Mouse (Mus musculus) midbrain, embryonic 14.5 days (tissue): ENCODE data around the gene Numa1. TPM values are rescaled to one million over a fixed set of nuclear protein-coding genes. Genes with fewer than 3 reads are reported as not detected.
A peak's percentile ranks its signal among the peaks of the same experiment; 100 is the strongest.

Experiments used
- ATAC-seq: fragments of 200-750 bp; cut with Nextera tagmentation; 2 replicates; pipeline ENCODE4 v1.8.0; 2017; ENCODE audit warnings: moderate number of reproducible peaks, moderate library complexity; ENCODE audit not compliant: low FRiP score, low TSS enrichment
- DNase-seq: peaks from one replicate; pipeline ENCODE4 v3.0.0-alpha.2; 2015
- H3K27ac ChIP-seq: fragments of 300-500 bp; sonication (generic); replicated peaks from 2 replicates; pipeline ENCODE4 v1.5.1; 2014; ENCODE audit warnings: mild to moderate bottlenecking, low read depth, low read length, moderate library complexity
- H3K27me3 ChIP-seq: fragments of 300-500 bp; sonication (generic); 2 replicates; pipeline ENCODE4 v1.6.1; 2014; ENCODE audit warnings: low read length, control low read depth, mixed read lengths; ENCODE audit not compliant: control insufficient read depth, insufficient read depth
- H3K36me3 ChIP-seq: fragments of 300-500 bp; sonication (generic); 2 replicates; pipeline ENCODE4 v1.6.1; 2014; ENCODE audit warnings: low read length, control low read depth; ENCODE audit not compliant: control insufficient read depth, insufficient read depth
- H3K4me1 ChIP-seq: fragments of 300-500 bp; sonication (generic); 2 replicates; pipeline ENCODE4 v1.6.1; 2014; ENCODE audit warnings: mild to moderate bottlenecking, antibody characterized with exemption, low read length, control low read depth; ENCODE audit not compliant: control insufficient read depth, insufficient read depth
- H3K4me2 ChIP-seq: fragments of 300-500 bp; sonication (generic); 2 replicates; pipeline ENCODE4 v1.6.1; 2014; ENCODE audit warnings: mild to moderate bottlenecking, low read length, moderate library complexity
- H3K4me3 ChIP-seq: fragments of 300-500 bp; sonication (generic); replicated peaks from 2 replicates; pipeline ENCODE4 v1.5.1; 2014; ENCODE audit warnings: low read depth, low read length
- H3K9ac ChIP-seq: fragments of 300-500 bp; sonication (generic); replicated peaks from 2 replicates; pipeline ENCODE4 v1.6.1; 2014; ENCODE audit warnings: mild to moderate bottlenecking, low read length, moderate library complexity
- H3K9me3 ChIP-seq: fragments of 300-500 bp; sonication (generic); 2 replicates; pipeline ENCODE4 v1.6.1; 2016; ENCODE audit warnings: low read length, control low read depth, mixed read lengths; ENCODE audit not compliant: control insufficient read depth
- WGBS: fragments of 180-500 bp; shearing (Covaris S2); extraction: QIAGEN DNeasy Blood & Tissue Kit; methylation state at CpG from one replicate; pipeline ENCODE4 v1.1.7; 2014; 5-methylcytosine and 5-hydroxymethylcytosine counted together
- polyA plus RNA-seq: library from polyadenylated mRNA; unstranded; fragments of >200 nt; fragmentation: Nextera tagmentation; extraction: Ambion mirVana; gene quantifications from 2 replicates; pipeline ENCODE4 v1.2.1, GENCODE M21; 2014

Gene Numa1
- polyA plus RNA-seq, 1 experiment from 2014 or later = 73.6 TPM

DNA sequence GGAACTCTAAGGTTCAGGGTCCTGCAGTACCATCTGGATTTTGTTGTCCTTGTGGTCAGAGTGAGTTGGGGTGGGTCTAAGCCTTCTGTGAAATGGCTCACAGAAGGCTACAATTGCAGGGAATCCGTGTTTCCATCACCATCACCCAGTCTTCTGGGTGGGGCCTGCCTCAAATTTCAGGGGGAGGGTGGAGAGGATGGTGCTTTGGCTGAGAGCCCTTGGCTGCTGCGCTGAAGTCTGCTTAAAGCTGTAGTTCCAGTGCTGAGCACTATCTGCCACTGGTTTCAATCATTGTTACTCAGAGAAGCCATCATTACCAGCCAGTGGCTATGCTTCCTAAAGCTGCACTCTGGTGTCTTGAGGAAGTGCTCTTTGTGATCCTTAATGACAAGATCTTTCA is 40.6 kb downstream of the Numa1 start:
- DNase-seq = no peak
- H3K9me3 ChIP-seq = no peaks in the 10 kb centered on the region
- H3K4me3 ChIP-seq = no peak overlapping the region
- no peak overlapping the region for H3K27ac ChIP-seq
- H3K36me3 ChIP-seq = no peaks in the 10 kb centered on the region
- H3K4me2 ChIP-seq = no peak overlapping the region
- WGBS = 82% methylated on average over 2 of the region's 2 CpGs
- ATAC-seq = no peak
- no peak overlapping the region for H3K9ac ChIP-seq
- no peaks in the 10 kb centered on the region for H3K27me3 ChIP-seq
- H3K4me1 ChIP-seq = peaks cover 16% of the 10 kb centered on the region

- Histone ChIP-seq H3K4me2 (no peak overlapping the region), H3K4me1 (no peaks in the 10 kb centered on the region), H3K4me3 (no peak overlapping the region), H3K9me3 (no peaks in the 10 kb centered on the region), H3K27ac (no peak overlapping the region), H3K36me3 (peaks cover 32% of the 10 kb centered on the region), H3K9ac (no peak overlapping the region), H3K27me3 (no peaks in the 10 kb centered on the region)
- ATAC-seq (no peak), DNase-seq (no peak)
- WGBS = 83% methylated on average over 1 of the region's 1 CpGs
These were observed 48.8 kb downstream of the Numa1 start for GRCm38 (mm10) chr7:101982735-101983134.

DNA sequence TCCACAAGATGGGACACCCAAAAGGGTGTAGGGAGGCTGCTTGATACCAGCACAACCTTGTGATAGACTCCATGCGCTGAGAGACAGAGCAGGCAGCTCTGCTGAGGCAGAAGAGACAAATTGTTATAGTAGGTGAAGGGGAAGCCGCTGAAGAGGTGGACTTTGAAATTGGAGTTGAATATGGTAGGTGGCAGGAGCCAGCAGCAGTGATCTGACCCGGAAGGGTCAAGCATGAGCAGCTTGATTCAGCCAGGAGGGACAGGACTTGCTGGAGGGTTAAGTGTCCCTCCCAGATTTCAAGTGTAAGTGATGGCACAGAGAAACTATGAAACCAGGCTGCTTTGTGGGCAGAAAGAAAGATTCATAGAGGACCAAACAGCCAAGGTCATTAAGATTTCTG is 51.2 kb downstream of the Numa1 start:
- ATAC-seq = no peak
- Histone ChIP-seq H3K27ac (no peak overlapping the region), H3K4me2 (no peak overlapping the region), H3K27me3 (no peaks in the 10 kb centered on the region), H3K4me1 (no peaks in the 10 kb centered on the region), H3K4me3 (no peak overlapping the region), H3K9me3 (no peaks in the 10 kb centered on the region), H3K36me3 (peaks cover 53% of the 10 kb centered on the region), H3K9ac (no peak overlapping the region)
- no peak for DNase-seq
- 96% methylated on average over 3 of the region's 3 CpGs for WGBS

DNA sequence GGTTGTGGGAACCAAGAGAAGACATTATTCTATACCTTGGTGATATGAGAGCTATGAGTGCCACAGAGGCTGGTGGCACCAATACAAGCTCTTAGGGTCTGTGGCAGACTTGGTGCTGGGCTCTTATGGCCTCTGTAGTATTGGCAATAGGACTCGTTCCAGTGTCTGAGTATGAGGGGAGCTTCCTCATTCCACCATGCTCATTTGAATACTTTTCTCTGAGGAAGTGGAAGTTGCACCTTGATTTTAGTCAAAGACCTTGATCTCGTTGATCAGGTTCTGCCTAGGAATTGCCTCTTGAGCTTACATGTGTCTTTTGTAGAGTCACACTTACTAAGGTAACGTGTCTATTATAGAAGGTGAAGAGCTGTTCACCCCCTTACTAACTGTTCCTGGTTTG is 60.3 kb downstream of the Numa1 start:
- H3K27ac ChIP-seq = no peak overlapping the region
- H3K4me2 ChIP-seq = no peak overlapping the region
- no peaks in the 10 kb centered on the region for H3K9me3 ChIP-seq
- H3K36me3 ChIP-seq = peaks cover 100% of the 10 kb centered on the region
- H3K4me1 ChIP-seq = no peaks in the 10 kb centered on the region
- no peak overlapping the region for H3K4me3 ChIP-seq
- WGBS = 91% methylated on average over 3 of the region's 3 CpGs
- H3K9ac ChIP-seq = no peak overlapping the region
- no peaks in the 10 kb centered on the region for H3K27me3 ChIP-seq
- ATAC-seq (no peak), DNase-seq (no peak)

- H3K9me3 ChIP-seq = no peaks in the 10 kb centered on the region
- H3K4me2 ChIP-seq = no peak overlapping the region
- H3K4me1 ChIP-seq = no peaks in the 10 kb centered on the region
- H3K36me3 ChIP-seq = peaks cover 100% of the 10 kb centered on the region
- no peak overlapping the region for H3K27ac ChIP-seq
- no peaks in the 10 kb centered on the region for H3K27me3 ChIP-seq
- H3K4me3 ChIP-seq = no peak overlapping the region
- no peak overlapping the region for H3K9ac ChIP-seq
- ATAC-seq = no peak
- 71% methylated on average over 14 of the region's 14 CpGs for whole genome bisulfite sequencing
- peak; percentile 82 for DNase-seq
These were observed 64.5 kb downstream of the Numa1 start for GRCm38 (mm10) chr7:101998194-101998927.

GRCm38 (mm10) chr7:101999461-102000151 is 65.7 kb downstream of the Numa1 start:
- H3K36me3 ChIP-seq = peaks cover 100% of the 10 kb centered on the region
- H3K4me1 ChIP-seq = no peaks in the 10 kb centered on the region
- ATAC-seq = no peak
- H3K27me3 ChIP-seq = no peaks in the 10 kb centered on the region
- no peak overlapping the region for H3K27ac ChIP-seq
- H3K4me3 ChIP-seq = no peak overlapping the region
- DNase-seq = no peak
- WGBS = 94% methylated on average over 15 of the region's 15 CpGs
- no peaks in the 10 kb centered on the region for H3K9me3 ChIP-seq
- H3K9ac ChIP-seq = no peak overlapping the region
- H3K4me2 ChIP-seq = no peak overlapping the region

DNA sequence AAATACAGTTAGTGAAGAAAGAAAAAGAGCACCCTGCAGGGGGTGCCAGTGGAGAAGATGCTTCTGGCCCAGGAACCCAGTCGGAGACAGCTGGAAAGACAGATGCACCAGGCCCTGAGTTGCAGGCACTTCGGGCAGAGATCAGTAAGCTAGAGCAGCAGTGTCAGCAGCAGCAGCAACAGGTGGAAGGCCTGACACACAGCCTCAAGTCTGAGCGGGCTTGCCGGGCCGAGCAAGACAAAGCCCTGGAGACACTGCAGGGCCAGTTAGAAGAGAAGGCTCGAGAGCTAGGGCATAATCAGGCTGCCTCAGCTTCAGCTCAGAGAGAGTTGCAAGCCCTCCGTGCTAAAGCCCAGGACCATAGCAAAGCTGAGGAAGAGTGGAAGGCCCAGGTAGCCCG is 66.4 kb downstream of the Numa1 start:
- H3K9me3 ChIP-seq = no peaks in the 10 kb centered on the region
- H3K27me3 ChIP-seq = no peaks in the 10 kb centered on the region
- H3K4me1 ChIP-seq = no peaks in the 10 kb centered on the region
- H3K9ac ChIP-seq = no peak overlapping the region
- no peak overlapping the region for H3K27ac ChIP-seq
- DNase-seq (no peak), ATAC-seq (no peak)
- 87% methylated on average over 8 of the region's 8 CpGs for WGBS
- peaks cover 100% of the 10 kb centered on the region for H3K36me3 ChIP-seq
- no peak overlapping the region for H3K4me2 ChIP-seq
- H3K4me3 ChIP-seq = no peak overlapping the region

DNA sequence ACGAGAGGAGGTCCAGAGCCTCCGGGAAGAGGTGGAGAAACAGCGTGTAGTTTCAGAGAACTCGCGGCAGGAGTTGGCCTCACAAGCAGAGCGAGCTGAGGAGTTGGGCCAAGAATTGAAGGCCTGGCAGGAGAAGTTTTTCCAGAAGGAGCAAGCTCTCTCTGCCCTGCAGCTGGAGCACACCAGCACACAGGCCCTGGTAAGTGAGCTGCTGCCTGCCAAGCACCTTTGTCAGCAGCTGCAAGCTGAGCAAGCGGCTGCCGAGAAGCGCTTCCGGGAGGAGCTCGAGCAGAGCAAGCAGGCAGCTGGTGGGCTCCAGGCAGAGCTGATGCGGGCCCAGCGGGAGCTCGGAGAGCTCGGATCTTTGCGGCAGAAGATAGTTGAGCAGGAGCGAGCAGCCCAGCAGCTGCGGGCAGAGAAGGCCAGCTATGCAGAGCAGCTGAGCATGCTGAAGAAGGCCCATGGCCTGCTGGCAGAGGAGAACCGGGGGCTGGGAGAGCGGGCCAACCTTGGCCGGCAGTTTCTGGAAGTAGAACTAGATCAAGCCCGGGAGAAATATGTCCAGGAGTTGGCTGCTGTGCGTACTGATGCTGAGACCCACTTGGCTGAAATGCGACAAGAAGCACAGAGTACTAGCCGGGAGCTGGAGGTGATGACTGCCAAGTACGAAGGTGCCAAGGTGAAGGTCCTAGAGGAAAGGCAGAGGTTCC is 67.2 kb downstream of the Numa1 start:
- Histone ChIP-seq H3K9ac (no peak overlapping the region), H3K9me3 (no peaks in the 10 kb centered on the region), H3K4me1 (no peaks in the 10 kb centered on the region), H3K4me2 (no peak overlapping the region), H3K27me3 (no peaks in the 10 kb centered on the region), H3K36me3 (peaks cover 100% of the 10 kb centered on the region), H3K27ac (no peak overlapping the region), H3K4me3 (no peak overlapping the region)
- ATAC-seq (no peak), DNase-seq (no peak)
- 92% methylated on average over 26 of the region's 26 CpGs for WGBS
